Mouse (Mus musculus): ENCODE data around the gene Mphosph6. TPM values are rescaled to one million over a fixed set of nuclear protein-coding genes. Genes with fewer than 3 reads are reported as not detected.

Mphosph6 gene
- polyA plus RNA-seq, 1 experiment from 2014 or later: 65.3 TPM

- no peaks in the 10 kb centered on the region for H3K4me1 ChIP-seq (replicated peaks; ENCODE audit: insufficient read depth, low read length)
Observed at GRCm38 (mm10) chr8:117783021-117783420, 18.7 kb downstream of the Mphosph6 start.

GRCm38 (mm10) chr8:117781375-117782129 is 20.2 kb downstream of the Mphosph6 start:
- H3K9ac ChIP-seq (ENCODE audit: low read depth, low read length): no peak overlapping the region
- DNase-seq (ENCODE audit: low spot score) (no peak), ATAC-seq (replicated peaks; ENCODE audit: low FRiP score, low read depth) (no peak)
- no peak overlapping the region for H3K27ac ChIP-seq
- no peak overlapping the region for H3K4me2 ChIP-seq (ENCODE audit: low read length)
- no peaks in the 10 kb centered on the region for H3K4me1 ChIP-seq (replicated peaks; ENCODE audit: insufficient read depth, low read length)
- WGBS: 55% methylated on average over 6 of the region's 6 CpGs
- H3K4me3 ChIP-seq (replicated peaks; ENCODE audit: low read depth, low read length): no peak overlapping the region
- H3K9me3 ChIP-seq (replicated peaks; ENCODE audit: low read length): no peaks in the 10 kb centered on the region
- H3K27me3 ChIP-seq (ENCODE audit: insufficient read depth, low read length): no peaks in the 10 kb centered on the region
- TF ChIP-seq CTCF (IDR thresholded peaks at IDR 0.05; ENCODE audit: low read depth): no peak
- no peaks in the 10 kb centered on the region for H3K36me3 ChIP-seq (ENCODE audit: insufficient read depth, low read length)

More at GRCm38 (mm10) chr8:117783021-117783420, 18.7 kb downstream of the Mphosph6 start:
- DNase-seq (ENCODE audit: low spot score): no peak
- H3K36me3 ChIP-seq (ENCODE audit: insufficient read depth, low read length): peaks cover 5% of the 10 kb centered on the region; the same call in 1 of the 2 replicates
- H3K27ac ChIP-seq: no peak overlapping the region
- no peak overlapping the region for H3K4me2 ChIP-seq (ENCODE audit: low read length)
- TF ChIP-seq CTCF (IDR thresholded peaks at IDR 0.05; ENCODE audit: low read depth): no peak
- H3K27me3 ChIP-seq (ENCODE audit: insufficient read depth, low read length): no peaks in the 10 kb centered on the region
- no peak for ATAC-seq (replicated peaks; ENCODE audit: low FRiP score, low read depth)
- no peak overlapping the region for H3K4me3 ChIP-seq (replicated peaks; ENCODE audit: low read depth, low read length)
- no peak overlapping the region for H3K9ac ChIP-seq (ENCODE audit: low read depth, low read length)
- no peaks in the 10 kb centered on the region for H3K9me3 ChIP-seq (replicated peaks; ENCODE audit: low read length)
- 73% methylated on average over 7 of the region's 7 CpGs for WGBS

GRCm38 (mm10) chr8:117779344-117779743 is 22.4 kb downstream of the Mphosph6 start:
- no peak for ATAC-seq (replicated peaks; ENCODE audit: low FRiP score, low read depth)
- H3K27me3 ChIP-seq (ENCODE audit: insufficient read depth, low read length): no peaks in the 10 kb centered on the region
- peak; percentile 2 for DNase-seq (ENCODE audit: low spot score)
- H3K27ac ChIP-seq: no peak overlapping the region
- H3K36me3 ChIP-seq (ENCODE audit: insufficient read depth, low read length): no peaks in the 10 kb centered on the region
- H3K4me3 ChIP-seq (replicated peaks; ENCODE audit: low read depth, low read length): no peak overlapping the region
- no peak overlapping the region for H3K9ac ChIP-seq (ENCODE audit: low read depth, low read length)
- no peaks in the 10 kb centered on the region for H3K4me1 ChIP-seq (replicated peaks; ENCODE audit: insufficient read depth, low read length)
- WGBS: 68% methylated on average over 6 of the region's 6 CpGs
- no peak for TF ChIP-seq CTCF (IDR thresholded peaks at IDR 0.05; ENCODE audit: low read depth)
- no peak overlapping the region for H3K4me2 ChIP-seq (ENCODE audit: low read length)
- H3K9me3 ChIP-seq (replicated peaks; ENCODE audit: low read length): no peaks in the 10 kb centered on the region

- peak; percentile 8 for DNase-seq (ENCODE audit: low spot score)
- Histone ChIP-seq H3K27me3 (ENCODE audit: insufficient read depth, low read length) (no peaks in the 10 kb centered on the region), H3K4me3 (replicated peaks; ENCODE audit: low read depth, low read length) (no peak overlapping the region), H3K4me2 (ENCODE audit: low read length) (no peak overlapping the region), H3K9ac (ENCODE audit: low read depth, low read length) (no peak overlapping the region), H3K36me3 (ENCODE audit: insufficient read depth, low read length) (no peaks in the 10 kb centered on the region), H3K9me3 (replicated peaks; ENCODE audit: low read length) (no peaks in the 10 kb centered on the region), H3K27ac (no peak overlapping the region), H3K4me1 (replicated peaks; ENCODE audit: insufficient read depth, low read length) (no peaks in the 10 kb centered on the region)
- no peak for ATAC-seq (replicated peaks; ENCODE audit: low FRiP score, low read depth)
- no peak for TF ChIP-seq CTCF (IDR thresholded peaks at IDR 0.05; ENCODE audit: low read depth)
- WGBS: 60% methylated on average over 11 of the region's 11 CpGs
Observed at GRCm38 (mm10) chr8:117778531-117779322, 23.0 kb downstream of the Mphosph6 start.

GRCm38 (mm10) chr8:117776075-117776474 is 25.7 kb downstream of the Mphosph6 start:
- DNase-seq (ENCODE audit: low spot score): no peak
- 87% methylated on average over 10 of the region's 10 CpGs for WGBS

GRCm38 (mm10) chr8:117775626-117776025 is 26.1 kb downstream of the Mphosph6 start:
- no peaks in the 10 kb centered on the region for H3K27me3 ChIP-seq (ENCODE audit: insufficient read depth, low read length)
- no peaks in the 10 kb centered on the region for H3K9me3 ChIP-seq (replicated peaks; ENCODE audit: low read length)
- WGBS: 41% methylated on average over 10 of the region's 10 CpGs
- no peak overlapping the region for H3K4me3 ChIP-seq (replicated peaks; ENCODE audit: low read depth, low read length)
- H3K9ac ChIP-seq (ENCODE audit: low read depth, low read length): no peak overlapping the region
- H3K4me1 ChIP-seq (replicated peaks; ENCODE audit: insufficient read depth, low read length): no peaks in the 10 kb centered on the region
- no peak for ATAC-seq (replicated peaks; ENCODE audit: low FRiP score, low read depth)
- DNase-seq (ENCODE audit: low spot score): no peak
- no peak overlapping the region for H3K27ac ChIP-seq
- H3K36me3 ChIP-seq (ENCODE audit: insufficient read depth, low read length): no peaks in the 10 kb centered on the region
- no peak overlapping the region for H3K4me2 ChIP-seq (ENCODE audit: low read length)
- no peak for TF ChIP-seq CTCF (IDR thresholded peaks at IDR 0.05; ENCODE audit: low read depth)

More at GRCm38 (mm10) chr8:117776075-117776474, 25.7 kb downstream of the Mphosph6 start:
- Histone ChIP-seq H3K4me2 (ENCODE audit: low read length) (no peak overlapping the region), H3K9me3 (replicated peaks; ENCODE audit: low read length) (no peaks in the 10 kb centered on the region), H3K27me3 (ENCODE audit: insufficient read depth, low read length) (no peaks in the 10 kb centered on the region), H3K27ac (no peak overlapping the region), H3K4me1 (replicated peaks; ENCODE audit: insufficient read depth, low read length) (no peaks in the 10 kb centered on the region), H3K4me3 (replicated peaks; ENCODE audit: low read depth, low read length) (no peak overlapping the region), H3K9ac (ENCODE audit: low read depth, low read length) (no peak overlapping the region), H3K36me3 (ENCODE audit: insufficient read depth, low read length) (no peaks in the 10 kb centered on the region)
- no peak for TF ChIP-seq CTCF (IDR thresholded peaks at IDR 0.05; ENCODE audit: low read depth)
- no peak for ATAC-seq (replicated peaks; ENCODE audit: low FRiP score, low read depth)
